Mouse (Mus musculus): ENCODE results near the gene Nrxn2.

Nrxn2 gene

DNA sequence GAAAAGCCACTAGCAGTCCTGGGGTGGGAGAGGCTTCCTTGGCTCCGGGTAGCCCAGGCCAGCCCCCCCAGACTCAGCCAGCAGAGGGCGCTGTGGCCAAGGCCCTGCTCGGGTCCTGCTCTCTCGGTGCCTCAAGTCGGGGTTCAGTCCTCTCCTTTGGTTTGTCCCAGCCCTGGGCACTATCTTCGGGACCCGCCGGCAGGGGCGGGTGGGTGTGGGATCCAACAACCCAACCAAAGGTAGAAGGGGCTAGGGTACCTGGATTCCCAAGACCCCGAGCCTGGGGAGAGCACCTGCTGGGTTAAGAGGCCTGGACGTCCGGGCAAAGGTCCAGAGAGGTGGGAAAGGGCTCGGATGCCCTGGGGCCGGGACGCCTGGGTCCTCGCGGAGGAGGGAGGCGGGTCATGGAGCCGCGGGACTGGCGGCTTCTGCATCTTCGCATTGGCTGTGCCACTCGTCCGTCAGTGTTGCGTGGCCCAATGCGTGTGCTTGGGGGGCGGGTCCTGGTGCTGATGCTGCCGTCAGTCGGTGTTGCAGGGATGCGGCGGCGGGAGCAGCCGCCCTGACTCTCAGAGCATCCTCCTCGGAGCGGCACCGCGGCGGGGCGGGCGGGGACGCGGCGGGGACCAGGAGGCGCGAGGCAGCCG lies at the start of gene Nrxn2:
Nrxn2 (plus strand) TSS at position 499 of the 647 bp plus-strand sequence.
- under 1% methylated on average over 46 of the region's 46 CpGs for WGBS

DNA sequence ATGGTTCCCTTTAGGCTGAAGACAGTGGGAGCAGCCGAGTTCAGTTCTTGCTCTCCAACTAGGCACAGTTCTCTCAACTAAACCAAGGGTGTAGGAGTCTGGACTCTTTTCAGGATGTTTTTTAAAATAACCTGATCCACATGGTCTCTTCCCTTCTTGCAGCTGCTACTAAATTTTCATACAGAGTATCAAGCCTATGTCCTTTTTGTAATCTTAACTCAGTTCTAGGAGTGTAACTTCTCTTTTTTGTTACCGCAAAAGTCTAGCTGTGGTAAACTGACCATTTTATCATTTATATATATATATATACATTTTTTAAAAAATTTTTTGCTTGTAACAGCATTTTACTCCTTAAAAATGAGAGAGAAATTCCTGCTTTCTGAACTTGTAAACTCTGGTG lies 48.4 kb upstream of the Nrxn2 start:
- WGBS, result 43% methylated on average over 2 of the region's 2 CpGs

DNA sequence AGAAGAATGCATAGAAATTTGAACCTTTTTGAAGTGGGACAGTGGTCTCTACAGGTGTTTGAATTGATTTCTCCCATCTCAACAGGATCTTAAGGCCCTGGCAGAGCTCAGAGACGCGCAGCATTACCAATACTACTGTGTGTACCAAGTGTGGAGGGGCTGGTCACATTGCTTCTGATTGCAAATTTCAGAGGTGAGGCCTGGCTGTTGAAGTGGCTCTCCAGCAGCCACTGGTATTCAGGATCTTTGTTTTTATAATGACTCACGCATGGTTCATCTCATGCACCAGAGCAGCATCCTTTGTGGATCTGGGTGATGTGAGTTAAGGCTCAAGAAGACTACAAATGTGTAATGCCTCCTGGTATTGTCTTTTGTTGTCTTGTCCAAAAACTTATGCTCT lies 46.1 kb upstream of the Nrxn2 start:
- WGBS, result 95% methylated on average over 3 of the region's 3 CpGs

DNA sequence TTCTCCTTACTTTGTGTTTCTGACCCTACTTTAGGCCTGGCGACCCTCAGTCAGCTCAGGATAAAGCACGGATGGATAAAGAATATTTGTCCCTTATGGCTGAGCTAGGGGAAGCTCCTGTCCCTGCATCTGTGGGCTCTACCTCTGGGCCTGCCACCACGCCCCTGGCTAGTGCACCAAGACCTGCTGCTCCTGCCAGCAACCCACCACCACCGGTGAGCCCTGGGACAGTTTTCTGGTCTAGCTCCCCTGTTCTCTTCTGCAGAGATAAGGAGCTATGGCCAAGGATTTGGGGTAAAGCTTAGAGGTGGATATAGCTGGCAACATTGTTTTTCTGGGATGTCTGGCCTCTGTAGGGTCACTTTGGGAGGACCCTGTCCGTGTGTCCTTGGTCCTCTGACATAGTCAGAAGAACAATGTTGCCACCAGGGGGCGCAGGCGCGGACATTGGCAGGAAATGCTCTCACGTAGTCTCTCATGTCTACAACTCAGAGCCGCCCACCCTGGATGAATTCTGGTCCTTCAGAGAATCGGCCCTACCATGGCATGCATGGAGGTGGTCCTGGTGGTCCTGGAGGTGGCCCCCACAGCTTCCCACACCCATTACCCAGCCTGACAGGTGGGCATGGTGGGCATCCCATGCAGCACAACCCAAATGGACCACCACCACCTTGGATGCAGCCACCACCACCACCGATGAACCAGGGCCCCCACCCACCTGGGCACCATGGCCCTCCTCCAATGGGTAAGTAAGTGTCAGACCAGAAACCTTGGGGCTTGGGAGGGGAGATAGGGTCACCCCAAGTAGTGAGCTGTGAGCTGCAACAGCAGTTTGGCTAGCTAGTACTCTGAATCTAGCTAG lies 44.8 kb upstream of the Nrxn2 start:
- 47% methylated on average over 12 of the region's 12 CpGs for WGBS

DNA sequence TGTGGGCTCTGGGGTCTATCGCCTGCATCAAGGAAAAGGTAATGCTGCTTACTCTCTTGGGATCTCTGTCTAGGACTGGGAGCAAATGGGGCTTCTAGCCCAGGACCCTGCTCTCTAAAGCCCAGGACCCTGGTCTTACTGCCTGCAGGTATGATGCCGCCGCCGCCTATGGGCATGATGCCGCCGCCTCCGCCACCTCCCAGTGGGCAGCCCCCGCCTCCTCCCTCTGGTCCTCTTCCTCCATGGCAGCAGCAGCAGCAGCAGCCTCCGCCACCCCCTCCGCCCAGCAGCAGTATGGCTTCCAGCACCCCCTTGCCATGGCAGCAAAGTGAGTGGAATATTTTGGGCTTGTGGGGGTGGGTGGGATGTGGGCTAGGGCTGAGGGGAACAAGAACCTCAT lies 44.0 kb upstream of the Nrxn2 start:
- WGBS, result 88% methylated on average over 10 of the region's 10 CpGs

GRCm38 (mm10) chr19:6375423-6376254 lies 42.9 kb upstream of the Nrxn2 start:
- WGBS, result 83% methylated on average over 42 of the region's 42 CpGs

DNA sequence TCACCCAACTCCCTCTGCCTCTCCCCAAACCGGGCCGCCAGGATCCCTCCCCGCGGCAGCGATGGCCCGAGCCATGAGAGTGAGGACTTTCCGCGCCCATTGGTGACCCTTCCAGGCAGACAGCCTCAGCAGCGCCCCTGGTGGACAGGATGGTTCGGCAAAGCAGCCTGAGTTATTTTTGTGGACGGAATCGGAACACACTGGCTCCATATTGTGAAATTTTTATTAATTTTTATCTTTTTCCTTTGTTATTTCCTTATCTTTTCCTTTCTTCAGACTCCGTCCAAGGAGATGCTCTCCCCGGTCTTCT lies 42.3 kb upstream of the Nrxn2 start:
- WGBS, result 63% methylated on average over 14 of the region's 14 CpGs

DNA sequence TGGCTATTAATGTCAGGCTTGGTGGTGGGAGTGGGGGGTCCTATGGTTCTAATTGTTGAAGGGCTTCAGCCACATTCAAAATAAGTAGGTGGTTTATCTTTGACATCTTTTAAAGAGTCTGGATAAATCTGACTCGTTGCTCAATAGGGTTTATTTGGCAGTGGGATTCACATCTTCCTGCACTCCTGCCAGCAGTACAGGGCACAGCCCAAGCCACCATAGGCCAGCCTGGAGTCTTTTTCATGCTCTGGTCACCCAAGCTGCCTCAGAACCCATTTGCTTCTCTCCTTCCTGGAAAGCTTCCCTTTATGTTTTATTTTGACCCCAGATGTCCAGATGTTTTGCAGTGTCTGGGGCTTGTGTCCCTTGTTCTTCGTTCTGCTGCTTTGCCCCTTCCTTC lies 41.9 kb upstream of the Nrxn2 start:
- 52% methylated on average over 2 of the region's 2 CpGs for WGBS

DNA sequence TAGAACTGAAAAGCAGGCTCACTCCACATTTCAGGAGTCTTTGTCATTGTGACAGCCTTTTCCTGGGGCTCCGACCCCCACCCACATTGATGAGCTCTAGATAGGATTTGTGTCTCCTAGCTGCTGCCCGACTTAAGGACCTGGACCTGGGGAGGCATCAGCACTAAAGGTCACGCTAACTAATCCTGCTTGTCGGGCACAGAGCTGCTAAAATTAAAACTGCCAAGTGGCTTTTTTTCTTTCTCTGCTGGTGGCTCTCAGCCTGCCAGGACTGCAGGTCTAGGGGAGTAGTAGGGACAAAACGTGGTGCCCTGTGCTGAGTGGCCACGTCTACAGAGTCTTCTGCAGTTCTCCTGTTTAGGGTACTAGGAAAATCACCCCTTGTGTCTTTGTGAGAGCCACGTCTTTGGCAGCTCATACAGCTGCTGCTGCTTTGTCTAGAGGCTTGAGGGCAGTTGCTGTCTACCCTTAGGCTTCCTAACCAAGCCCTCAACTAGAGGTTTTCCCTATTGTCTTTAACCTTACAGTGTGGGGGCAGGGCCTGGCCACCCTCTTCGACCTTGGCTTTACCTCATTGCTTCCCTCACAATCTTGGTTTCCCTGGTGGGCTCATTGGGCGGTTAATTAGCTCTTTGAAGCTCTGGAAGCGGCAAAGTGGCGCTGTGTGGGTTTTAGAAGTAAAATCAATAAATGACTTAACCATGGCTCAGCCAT lies 41.0 kb upstream of the Nrxn2 start:
- 64% methylated on average over 11 of the region's 11 CpGs for WGBS

DNA sequence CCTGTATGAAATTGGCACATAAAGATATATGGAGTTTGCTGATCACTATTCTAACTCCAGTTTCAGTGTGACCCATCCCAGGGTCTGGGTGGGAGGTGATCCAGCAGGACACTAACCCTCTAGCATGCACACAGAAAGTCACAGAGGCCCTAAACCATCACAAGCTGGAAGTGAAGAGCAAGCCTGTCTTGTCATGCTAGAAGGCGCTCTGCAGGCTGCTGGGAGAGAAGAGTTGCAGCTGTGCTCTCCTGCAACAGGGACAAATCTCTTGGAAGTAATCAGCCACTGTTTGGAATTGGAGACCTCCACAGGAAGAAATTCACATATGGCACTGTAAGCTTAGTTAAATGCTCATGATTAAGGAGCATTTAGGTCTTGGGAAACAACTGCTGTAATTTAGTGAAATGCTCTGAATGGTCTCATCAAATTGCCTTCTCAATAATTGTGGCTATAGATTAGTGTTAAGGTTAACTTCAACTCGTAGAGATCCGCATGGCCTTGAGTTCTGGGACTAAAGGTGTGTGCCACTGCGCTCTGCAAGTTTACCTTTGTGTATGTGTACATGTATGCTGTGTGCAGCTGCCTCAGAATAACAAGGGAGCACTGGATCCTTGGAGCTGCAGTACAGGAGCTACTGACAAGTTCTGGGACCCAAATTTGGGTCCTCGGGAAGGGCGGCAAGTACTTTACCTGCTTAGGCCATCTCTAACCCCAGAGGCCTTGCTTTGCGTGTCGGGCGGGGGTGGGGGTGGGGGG lies 37.9 kb upstream of the Nrxn2 start:
- WGBS, result 94% methylated on average over 9 of the region's 9 CpGs

DNA sequence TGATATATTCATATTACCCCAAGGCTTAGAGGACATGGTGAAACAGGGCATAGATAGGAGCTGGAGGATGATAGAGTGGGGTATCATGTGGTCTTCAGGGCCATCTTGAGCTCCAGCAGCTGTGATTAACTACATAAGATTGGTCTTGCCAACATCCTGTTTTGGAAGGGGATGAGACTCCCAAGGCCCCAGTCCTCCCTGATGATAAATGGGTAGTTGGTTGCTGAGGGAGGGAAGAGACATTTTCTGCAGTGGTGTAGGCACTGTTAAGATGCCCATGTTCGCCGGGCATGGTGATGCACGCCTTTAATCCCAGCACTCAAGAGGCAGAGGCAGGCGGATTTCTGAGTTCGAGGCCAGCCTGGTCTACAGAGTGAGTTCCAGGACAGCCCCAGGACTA lies 37.3 kb upstream of the Nrxn2 start:
- 93% methylated on average over 5 of the region's 5 CpGs for WGBS

GRCm38 (mm10) chr19:6382323-6382924 lies 36.1 kb upstream of the Nrxn2 start:
- 45% methylated on average over 4 of the region's 4 CpGs for WGBS

DNA sequence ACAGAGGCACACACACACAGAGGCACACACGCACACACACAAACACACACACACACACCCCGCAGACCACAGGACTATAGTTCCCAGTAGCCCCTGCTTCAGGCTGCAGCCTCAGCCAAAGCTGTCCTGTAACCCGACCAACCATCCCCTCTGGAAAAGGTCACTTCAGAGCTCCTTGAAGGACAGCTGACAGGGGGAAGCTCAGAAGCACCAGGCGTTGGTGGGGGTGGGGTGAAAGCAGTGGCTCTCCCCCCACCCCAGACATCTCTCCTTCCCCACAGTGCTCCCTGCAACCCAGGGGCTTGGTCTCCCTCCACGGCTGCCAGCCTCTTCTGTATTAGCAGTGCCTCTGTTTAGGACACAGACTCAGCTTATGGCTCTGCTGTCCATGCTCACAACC lies 35.1 kb upstream of the Nrxn2 start:
- WGBS, result 64% methylated on average over 5 of the region's 5 CpGs

- 25% methylated on average over 7 of the region's 7 CpGs for WGBS
These were observed 34.4 kb upstream of the Nrxn2 start, which contains the start of gene Pygm for GRCm38 (mm10) chr19:6384128-6384527. Gene Pygm (plus strand): TSS chr19:6384399.

- WGBS, result 75% methylated on average over 11 of the region's 11 CpGs
These were observed 33.6 kb upstream of the Nrxn2 start for GRCm38 (mm10) chr19:6384954-6385353.

GRCm38 (mm10) chr19:6385419-6385818 lies 33.1 kb upstream of the Nrxn2 start:
- WGBS, result 85% methylated on average over 5 of the region's 5 CpGs

DNA sequence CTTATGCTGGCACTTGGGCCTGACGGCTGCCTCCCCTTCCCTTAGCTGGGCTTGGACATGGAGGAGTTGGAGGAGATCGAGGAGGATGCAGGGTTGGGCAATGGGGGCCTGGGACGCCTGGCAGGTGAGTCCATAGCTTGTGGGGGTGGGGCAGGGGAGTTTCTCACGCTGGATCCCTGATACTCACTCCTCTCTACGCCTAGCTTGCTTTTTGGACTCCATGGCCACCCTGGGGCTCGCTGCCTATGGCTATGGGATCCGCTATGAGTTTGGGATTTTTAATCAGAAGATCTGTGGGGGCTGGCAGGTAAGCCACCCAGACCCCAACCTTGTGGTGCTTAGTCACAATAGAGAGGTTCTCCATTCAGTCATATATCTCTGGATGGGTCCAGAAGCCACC lies 32.7 kb upstream of the Nrxn2 start:
- 95% methylated on average over 7 of the region's 7 CpGs for WGBS

GRCm38 (mm10) chr19:6386234-6386633 lies 32.3 kb upstream of the Nrxn2 start:
- 84% methylated on average over 9 of the region's 9 CpGs for WGBS

DNA sequence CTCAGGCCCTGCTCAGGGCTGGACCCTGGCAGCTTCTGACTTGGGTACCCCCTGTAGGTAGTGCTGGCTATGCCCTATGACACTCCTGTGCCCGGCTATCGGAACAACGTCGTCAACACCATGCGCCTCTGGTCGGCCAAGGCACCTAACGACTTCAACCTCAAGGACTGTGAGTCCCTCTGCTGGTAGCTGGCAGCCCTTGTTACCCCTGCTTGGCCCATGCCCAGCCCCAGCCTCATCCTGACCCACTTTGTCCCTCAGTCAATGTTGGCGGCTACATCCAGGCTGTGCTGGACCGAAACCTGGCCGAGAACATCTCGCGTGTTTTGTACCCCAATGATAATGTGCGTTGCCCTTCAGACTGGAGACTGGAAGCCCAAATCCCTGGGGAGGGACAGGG lies 30.5 kb upstream of the Nrxn2 start:
- WGBS, result 84% methylated on average over 13 of the region's 13 CpGs

DNA sequence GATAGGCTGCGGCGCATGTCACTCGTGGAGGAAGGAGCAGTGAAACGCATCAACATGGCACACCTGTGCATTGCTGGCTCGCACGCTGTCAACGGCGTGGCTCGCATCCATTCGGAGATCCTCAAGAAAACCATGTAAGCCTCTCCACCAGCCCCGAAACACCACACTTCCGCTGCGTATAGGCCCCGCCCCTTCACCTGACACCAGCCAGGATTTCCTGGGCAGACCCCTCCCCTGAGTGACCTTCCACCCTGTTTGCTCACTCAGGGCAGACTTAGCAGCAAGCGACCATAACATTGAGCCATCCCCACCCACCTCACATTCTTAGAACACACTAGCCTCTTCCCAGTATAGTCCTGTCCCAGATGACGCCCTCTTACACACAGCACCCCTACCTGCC lies 28.7 kb upstream of the Nrxn2 start:
- WGBS, result 28% methylated on average over 16 of the region's 16 CpGs

- WGBS, result 77% methylated on average over 6 of the region's 6 CpGs
These were observed 28.3 kb upstream of the Nrxn2 start for GRCm38 (mm10) chr19:6390251-6390650.

Measured in cerebral cortex, adult 2 months (tissue).